Mouse (Mus musculus): Measurements from ENCODE around the gene Fgfr4. TPM values are rescaled to one million over a fixed set of nuclear protein-coding genes. Genes with fewer than 3 reads are reported as not detected.

The Fgfr4 gene
- total RNA-seq (2017), result not detected in 2 replicates

DNA sequence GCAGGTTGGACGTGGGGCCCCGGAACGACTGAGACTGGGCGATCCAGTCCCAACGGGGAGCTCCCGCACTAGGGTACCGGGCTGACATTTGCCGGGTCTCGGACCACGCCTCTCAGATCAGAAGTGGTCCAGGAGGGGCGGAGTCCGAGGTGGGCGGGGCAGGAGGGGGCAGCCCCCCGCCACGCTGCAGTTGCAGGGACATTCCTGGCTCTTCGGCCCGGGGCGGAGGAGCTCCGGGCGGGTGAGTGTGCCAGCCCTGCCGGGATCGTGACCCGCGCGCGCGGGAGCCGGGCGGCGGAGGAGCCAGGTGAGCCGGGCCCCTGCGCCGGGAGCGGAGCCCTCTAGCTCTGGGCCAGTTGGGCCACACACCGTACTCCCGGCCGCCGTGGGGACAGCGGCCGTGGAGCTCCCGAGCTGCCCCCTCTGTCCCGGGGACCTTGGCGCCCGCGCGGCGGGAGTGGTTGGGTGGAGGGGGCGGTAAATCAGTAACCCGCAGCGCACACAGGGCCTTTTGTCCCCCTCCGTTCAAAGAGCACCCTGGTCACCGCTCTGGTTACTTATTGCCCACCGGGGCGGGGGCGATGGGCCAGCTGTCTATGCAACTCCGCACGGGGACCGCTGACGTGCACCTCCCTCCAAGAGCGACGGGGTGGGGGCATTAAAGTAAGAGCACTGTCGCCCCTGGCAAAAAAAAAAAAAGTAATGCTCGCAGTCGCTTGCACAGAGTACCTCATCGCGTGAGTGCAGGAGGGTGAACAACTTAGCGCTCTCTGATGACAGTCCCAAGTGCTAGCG is at the start of gene Fgfr4:
TSS of gene Fgfr4 (plus strand) at position 20 of the 795 bp plus-strand sequence.
- no peak for ATAC-seq (replicated peaks in 1 of 2; ENCODE audit: insufficient read depth in 1 of 2, low FRiP score in 2 of 2, low TSS enrichment in 1 of 2, low read depth in 1 of 2, poor library complexity in 2 of 2, severe bottlenecking in 2 of 2)

DNA sequence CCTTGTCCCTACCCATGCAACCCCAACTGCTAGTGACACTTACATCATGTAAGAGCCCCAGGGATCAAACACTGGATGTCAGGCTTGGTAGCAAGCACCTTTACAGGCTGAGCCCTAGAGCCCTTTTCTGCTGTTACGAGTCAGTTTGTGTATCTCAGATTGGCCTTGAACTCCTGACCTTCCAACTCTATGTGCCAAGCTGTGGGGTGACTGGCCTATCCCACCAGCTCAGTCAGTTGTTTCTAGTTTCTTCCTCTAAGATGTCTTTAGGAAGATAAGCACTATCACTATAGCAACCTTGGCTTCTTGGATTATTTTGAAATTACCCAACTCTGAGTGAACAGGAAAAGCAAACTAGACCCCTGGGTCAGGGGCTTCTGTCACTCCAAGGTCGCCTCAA is 49.1 kb upstream of the Fgfr4 start:
- ATAC-seq (replicated peaks in 1 of 2; ENCODE audit: insufficient read depth in 1 of 2, low FRiP score in 2 of 2, low TSS enrichment in 1 of 2, low read depth in 1 of 2, poor library complexity in 2 of 2, severe bottlenecking in 2 of 2), result no peak

DNA sequence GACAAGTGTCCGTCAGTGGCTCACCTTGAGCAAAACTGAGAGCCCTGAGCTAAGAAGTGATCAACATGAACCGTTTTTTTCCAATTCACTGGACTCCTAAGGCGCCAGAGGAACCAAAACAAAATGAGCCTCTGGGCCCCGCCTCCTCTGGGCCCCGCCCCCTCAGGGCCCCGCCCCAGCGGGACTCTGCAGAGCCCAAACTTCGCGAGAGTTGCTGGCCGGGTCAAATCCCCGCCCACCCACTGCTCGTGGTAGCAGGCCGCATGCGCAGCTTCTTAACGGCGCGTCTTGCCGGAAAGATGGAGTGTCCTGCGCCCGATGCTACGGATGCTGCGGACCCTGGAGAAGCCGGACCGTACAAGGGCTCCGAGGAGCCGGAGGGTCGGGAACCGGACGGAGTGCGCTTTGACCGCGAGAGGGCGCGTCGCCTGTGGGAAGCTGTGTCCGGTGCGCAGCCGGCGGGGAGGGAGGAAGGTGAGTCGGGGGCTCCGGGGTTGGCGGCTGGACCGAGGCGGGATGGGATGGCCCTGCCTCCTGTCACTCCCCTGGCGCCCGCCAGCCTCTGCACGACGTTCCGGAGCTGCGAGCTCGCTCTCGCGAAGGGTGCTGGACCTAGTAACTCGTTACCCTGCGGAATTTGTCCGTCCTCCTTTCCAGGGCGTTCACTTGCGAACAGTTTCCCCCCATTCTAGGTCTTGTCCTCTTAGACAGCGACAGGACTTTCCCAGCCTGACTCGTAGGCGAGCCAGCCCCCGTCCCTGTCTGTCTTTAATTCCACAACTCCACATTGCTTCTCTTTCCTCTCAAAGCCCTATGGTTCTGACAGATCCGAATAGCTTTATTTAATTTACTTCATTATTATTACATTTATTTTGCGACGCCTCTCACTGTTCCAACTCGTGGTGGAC is 47.1 kb upstream of the Fgfr4 start, which contains the start of gene Zfp346:
TSS of gene Zfp346 (plus strand) at position 267 of the 908 bp plus-strand sequence.
- ATAC-seq (replicated peaks in 1 of 2; ENCODE audit: insufficient read depth in 1 of 2, low FRiP score in 2 of 2, low TSS enrichment in 1 of 2, low read depth in 1 of 2, poor library complexity in 2 of 2, severe bottlenecking in 2 of 2), result peak; percentile 97 to 99

DNA sequence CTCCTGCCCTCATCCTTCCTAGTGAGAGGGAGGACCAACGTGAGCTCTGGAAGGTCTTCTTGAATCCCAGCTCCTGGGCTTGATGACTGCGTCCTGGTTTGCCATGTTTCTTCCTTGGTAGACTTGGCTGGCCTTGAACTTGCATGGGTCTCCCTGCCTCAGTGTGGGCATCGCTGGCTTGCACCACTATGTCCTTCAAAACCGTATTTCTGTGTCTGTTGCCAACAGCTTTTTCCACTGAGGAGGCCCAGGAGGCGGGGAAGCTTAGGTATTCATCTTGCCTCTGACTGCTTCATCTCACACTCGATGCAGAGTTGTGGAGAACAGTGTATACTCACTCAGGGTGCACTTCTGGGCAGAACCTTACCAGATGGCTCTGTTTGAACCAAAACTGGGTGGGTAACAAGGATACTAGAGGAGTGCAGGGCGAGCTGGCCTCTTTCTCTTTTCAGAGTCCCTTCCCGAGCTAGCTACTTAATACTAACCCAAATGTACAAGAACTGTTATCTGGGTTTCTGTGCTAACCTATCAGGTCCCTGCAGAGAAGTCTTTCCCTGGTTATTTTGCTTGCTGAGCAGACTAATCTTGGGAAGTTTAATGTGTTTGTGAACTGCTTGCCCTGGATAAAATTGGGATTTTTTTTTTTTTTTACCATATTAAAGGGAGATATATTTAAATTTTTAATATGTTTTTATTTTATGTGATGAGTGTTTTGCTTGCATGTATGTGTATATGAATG is 46.3 kb upstream of the Fgfr4 start:
- no peak for ATAC-seq (replicated peaks in 1 of 2; ENCODE audit: insufficient read depth in 1 of 2, low FRiP score in 2 of 2, low TSS enrichment in 1 of 2, low read depth in 1 of 2, poor library complexity in 2 of 2, severe bottlenecking in 2 of 2)

DNA sequence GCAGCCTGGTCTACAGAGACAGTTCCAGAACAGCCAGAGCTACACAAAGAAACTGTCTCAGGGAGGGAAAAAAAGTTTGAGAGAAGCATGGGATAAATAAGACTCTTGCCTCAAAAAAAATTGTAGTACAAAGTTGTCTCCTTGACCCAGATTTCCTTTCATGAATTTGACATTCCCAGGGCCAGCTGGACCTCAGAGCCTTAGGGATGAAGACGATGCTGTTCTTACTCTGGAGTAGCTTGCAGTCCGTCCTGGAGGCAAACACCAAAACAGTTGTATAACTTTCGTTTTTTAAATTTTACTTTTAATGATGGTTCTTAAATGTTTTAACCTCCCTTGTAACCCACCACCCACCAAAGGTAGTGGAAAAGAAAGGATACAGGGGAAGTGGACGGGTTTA is 45.3 kb upstream of the Fgfr4 start:
- no peak for ATAC-seq (replicated peaks in 1 of 2; ENCODE audit: insufficient read depth in 1 of 2, low FRiP score in 2 of 2, low TSS enrichment in 1 of 2, low read depth in 1 of 2, poor library complexity in 2 of 2, severe bottlenecking in 2 of 2)

DNA sequence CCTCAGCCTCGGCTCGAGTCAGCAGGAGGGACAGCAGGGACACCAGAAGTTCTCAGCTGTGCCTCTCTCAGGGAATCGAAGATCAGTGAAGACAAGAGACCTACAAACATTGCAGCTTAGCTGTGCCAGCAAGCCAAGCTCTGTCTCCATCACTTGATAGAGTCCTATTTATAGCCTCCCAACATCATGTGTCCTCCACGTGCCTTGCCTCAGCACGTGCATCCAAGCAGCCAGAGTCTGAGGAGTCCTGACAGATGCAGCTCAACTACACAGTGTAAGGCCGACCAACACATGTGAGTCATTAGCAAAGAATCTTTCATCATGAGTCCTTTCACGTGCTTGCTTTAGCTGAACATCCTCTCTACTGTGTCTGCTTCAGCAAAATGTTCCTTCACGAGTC is 44.7 kb upstream of the Fgfr4 start:
- ATAC-seq (replicated peaks in 1 of 2; ENCODE audit: insufficient read depth in 1 of 2, low FRiP score in 2 of 2, low TSS enrichment in 1 of 2, low read depth in 1 of 2, poor library complexity in 2 of 2, severe bottlenecking in 2 of 2), result no peak

DNA sequence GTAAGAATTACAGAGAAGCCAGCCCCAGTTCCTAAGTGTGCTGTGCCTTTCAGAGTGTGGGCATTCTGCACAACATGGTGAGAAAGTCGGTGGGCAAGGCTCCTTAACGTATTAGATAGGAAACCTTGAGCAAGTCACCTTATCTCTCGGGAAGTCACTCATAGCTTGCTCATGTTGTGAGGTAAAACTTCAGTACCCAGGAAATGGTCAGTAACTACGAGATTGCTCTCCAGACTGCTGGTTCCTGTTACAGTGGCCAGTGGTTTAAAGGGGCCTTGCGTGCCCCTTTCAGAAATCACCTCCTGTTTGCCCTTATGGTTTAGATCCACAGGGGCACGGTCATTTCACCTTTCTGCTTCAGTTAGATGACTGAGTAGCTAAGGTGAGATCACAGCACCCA is 38.1 kb upstream of the Fgfr4 start:
- ATAC-seq (replicated peaks in 1 of 2; ENCODE audit: insufficient read depth in 1 of 2, low FRiP score in 2 of 2, low TSS enrichment in 1 of 2, low read depth in 1 of 2, poor library complexity in 2 of 2, severe bottlenecking in 2 of 2), result no peak

DNA sequence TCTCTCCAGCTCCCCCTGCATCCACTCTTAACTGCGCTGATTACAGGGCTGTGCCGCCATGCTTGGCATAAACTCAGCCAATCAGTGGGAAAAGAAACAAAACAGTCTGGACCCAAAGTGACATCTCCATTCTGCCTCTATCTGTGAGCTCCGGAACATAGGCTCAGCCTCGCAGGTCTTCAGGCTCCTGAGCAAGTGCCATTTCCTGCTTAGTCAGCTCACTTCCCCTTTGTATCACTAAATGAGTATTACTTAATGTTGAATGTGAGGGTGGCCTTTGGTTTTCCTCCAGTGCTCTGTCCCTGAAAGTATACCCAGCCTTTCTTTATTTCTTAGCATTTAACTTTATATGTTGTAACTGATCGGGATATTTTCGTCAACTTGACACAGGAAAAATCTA is 27.5 kb upstream of the Fgfr4 start:
- peak; percentile 53 to 71; a peak in 3 of 4 replicates for ATAC-seq (replicated peaks in 1 of 2; ENCODE audit: insufficient read depth in 1 of 2, low FRiP score in 2 of 2, low TSS enrichment in 1 of 2, low read depth in 1 of 2, poor library complexity in 2 of 2, severe bottlenecking in 2 of 2)

DNA sequence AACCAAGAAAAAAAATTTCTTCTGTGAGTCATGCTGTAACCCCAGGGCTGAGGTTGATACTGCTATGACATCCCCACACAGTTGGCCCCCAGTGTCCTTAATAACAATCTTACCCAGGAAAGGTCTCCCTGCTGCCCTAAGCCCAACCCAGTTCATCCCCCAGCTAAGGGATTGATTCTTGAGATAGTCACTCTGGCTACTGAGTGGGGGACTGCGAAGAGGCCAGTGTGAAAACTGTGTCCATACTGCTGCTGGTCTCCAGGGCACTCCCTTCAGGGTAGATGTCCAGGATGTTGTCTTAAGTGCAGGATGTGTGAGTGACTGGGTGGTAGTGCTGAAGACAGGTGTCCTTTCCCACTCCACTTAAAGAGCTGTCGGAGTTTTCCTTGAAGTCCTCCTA is 19.0 kb upstream of the Fgfr4 start, which contains the start of gene Gm17617:
TSS of gene Gm17617 (minus strand) at position 101 of the 400 bp plus-strand sequence.
- ATAC-seq (replicated peaks in 1 of 2; ENCODE audit: insufficient read depth in 1 of 2, low FRiP score in 2 of 2, low TSS enrichment in 1 of 2, low read depth in 1 of 2, poor library complexity in 2 of 2, severe bottlenecking in 2 of 2), result no peak

DNA sequence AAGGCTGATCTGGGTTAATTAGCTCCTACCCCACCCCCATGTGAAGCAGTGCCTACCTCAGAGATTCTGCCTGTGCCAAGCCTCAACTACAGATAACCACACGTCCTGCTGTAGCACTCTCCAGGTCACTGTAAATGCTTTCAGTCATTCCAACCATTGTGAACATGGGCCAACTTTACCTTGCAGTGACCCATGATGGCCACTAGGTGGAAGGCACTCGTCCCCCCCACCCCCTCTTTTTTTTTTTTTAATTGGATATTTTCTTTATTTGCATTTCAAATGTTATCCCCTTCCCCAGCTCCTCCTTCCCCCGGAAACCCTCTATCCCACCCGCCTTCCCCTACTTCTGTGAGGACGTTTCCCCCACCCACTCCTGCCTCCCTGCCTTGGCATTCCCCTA is 17.1 kb upstream of the Fgfr4 start:
- ATAC-seq (replicated peaks in 1 of 2; ENCODE audit: insufficient read depth in 1 of 2, low FRiP score in 2 of 2, low TSS enrichment in 1 of 2, low read depth in 1 of 2, poor library complexity in 2 of 2, severe bottlenecking in 2 of 2), result peak; percentile 32 to 51; a peak in 1 of 4 replicates

DNA sequence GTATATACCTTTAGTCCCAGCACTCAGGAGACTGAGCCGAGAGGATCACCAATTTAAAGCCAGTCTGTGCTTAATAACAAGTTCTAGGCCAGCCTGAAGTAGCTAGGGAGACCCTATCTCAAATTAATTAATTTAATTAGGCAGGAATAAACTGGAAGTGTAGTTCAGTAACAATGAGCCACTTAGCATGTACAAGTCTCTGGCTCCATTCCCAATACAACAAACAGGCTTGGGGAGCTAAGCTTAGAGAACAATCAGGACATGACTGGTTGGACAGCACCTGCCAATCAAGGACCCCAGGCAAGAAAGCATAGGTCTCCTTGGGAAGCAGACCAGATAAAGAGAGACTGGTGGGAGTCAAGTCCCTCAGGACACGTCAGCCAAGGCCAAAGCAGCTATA is 12.2 kb upstream of the Fgfr4 start:
- ATAC-seq (replicated peaks in 1 of 2; ENCODE audit: insufficient read depth in 1 of 2, low FRiP score in 2 of 2, low TSS enrichment in 1 of 2, low read depth in 1 of 2, poor library complexity in 2 of 2, severe bottlenecking in 2 of 2), result no peak

DNA sequence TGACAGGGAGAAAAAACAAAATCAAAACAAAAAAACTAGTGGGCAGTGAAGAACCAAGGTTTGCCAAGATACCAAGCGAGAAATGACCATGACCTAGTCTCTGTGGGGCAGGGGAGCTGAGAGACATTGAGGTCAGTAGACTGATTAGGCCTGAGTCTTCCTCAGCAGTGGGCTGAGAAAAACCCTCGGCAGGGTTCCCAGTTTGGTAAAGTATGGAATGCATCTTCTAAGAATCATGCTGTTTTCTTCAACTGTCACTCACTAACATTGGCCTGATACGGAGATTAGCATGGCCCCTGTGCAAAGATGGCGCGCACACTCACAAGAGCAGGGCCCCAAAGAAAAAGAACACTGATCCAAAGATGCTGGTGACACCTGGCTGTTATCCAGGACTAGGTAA is 1.5 kb downstream of the Fgfr4 start:
- ATAC-seq (replicated peaks in 1 of 2; ENCODE audit: insufficient read depth in 1 of 2, low FRiP score in 2 of 2, low TSS enrichment in 1 of 2, low read depth in 1 of 2, poor library complexity in 2 of 2, severe bottlenecking in 2 of 2), result no peak

DNA sequence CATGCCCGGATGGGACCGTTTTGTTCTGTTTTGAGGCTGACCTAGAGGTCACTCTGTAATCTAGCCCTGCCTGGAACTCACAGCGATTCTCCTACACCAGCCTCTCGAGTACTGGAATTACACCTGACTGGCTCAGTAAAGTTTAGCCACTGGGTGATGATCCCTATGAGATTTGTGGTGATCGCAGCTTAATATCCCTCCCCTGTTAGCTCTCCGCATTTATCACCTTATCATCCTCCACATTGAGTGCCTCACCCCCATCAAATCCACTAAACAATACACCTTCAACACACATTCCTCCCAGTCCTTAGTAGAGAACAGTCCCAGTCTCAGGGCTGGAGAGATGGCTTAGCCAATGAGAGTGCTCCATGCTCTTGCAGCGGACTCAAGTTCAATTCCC is 9.9 kb downstream of the Fgfr4 start:
- no peak for ATAC-seq (replicated peaks in 1 of 2; ENCODE audit: insufficient read depth in 1 of 2, low FRiP score in 2 of 2, low TSS enrichment in 1 of 2, low read depth in 1 of 2, poor library complexity in 2 of 2, severe bottlenecking in 2 of 2)

DNA sequence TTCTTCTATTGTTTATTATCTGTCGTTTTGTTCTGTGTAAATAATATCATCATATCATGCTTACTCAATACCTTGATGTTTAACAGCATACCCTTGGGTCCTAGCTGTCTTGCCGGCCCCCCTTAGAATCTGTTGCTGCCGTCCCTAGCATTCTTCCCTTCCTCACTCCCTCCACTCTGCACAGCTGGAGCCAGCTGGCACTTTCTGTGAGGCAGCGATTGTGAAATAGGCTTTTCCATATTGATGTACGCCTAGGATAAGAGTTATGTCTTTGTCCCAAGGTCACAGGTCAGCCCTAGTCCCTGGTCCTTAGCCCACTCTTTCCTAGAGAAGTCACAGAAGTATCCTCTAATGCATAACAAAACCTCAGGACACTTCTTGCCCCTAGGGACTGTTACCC is 11.1 kb downstream of the Fgfr4 start:
- ATAC-seq (replicated peaks in 1 of 2; ENCODE audit: insufficient read depth in 1 of 2, low FRiP score in 2 of 2, low TSS enrichment in 1 of 2, low read depth in 1 of 2, poor library complexity in 2 of 2, severe bottlenecking in 2 of 2), result no peak

DNA sequence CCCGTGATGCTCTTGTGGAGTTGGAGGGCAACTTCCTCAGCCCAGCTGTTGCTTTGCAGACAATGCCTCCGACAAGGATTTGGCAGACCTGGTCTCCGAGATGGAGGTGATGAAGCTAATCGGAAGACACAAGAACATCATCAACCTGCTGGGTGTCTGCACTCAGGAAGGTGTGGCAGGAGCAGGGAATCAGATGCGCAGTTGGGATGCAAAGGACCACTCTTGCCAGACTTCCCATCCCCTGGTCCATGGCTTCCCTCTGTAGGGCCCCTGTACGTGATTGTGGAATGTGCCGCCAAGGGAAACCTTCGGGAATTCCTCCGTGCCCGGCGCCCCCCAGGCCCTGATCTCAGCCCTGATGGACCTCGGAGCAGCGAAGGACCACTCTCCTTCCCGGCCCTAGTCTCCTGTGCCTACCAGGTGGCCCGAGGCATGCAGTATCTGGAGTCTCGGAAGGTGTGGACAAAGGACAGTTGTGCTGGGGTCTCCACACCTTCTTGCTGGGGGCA is 13.4 kb downstream of the Fgfr4 start:
- no peak for ATAC-seq (replicated peaks in 1 of 2; ENCODE audit: insufficient read depth in 1 of 2, low FRiP score in 2 of 2, low TSS enrichment in 1 of 2, low read depth in 1 of 2, poor library complexity in 2 of 2, severe bottlenecking in 2 of 2)

DNA sequence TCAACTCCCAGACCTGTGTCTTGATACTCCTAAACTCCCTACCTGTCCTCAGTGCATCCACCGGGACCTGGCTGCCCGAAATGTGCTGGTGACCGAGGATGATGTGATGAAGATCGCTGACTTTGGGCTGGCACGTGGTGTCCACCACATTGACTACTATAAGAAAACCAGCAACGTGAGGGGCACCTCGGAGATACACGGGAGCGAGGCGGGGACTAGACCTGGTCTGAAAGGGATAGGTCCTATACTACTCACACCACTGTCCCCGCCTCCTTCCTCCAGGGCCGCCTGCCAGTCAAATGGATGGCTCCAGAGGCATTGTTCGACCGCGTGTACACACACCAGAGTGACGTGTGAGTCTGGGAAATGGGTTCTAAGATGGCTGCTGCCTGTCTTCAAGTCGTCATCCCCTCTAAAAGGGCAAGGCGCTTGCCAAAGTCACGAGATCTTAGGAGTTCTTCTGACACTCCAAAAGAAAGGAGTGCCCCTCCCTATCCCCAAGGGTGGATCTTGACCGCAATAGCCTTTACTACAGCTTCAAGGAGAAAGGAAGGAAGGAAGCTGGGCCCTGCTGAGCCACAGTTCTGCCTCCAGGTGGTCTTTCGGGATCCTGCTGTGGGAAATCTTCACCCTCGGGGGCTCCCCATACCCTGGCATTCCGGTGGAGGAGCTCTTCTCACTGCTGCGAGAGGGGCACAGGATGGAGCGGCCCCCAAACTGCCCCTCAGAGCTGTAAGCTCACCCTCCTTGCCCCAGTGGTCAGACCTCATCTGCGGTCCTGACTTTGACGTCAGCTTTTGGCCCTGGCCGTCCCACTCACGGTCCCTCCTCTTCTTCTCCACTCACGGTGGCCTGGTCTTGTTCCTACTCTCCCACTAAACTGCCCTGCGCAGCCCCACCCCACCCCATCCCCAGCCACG is 14.6 kb downstream of the Fgfr4 start:
- no peak for ATAC-seq (replicated peaks in 1 of 2; ENCODE audit: insufficient read depth in 1 of 2, low FRiP score in 2 of 2, low TSS enrichment in 1 of 2, low read depth in 1 of 2, poor library complexity in 2 of 2, severe bottlenecking in 2 of 2)

Measured in hematopoietic stem cell, adult 5-6 weeks (primary cell).